Comparison of ENCODE assay signal across 8 mouse cellular contexts in genomic region chr6:91471427-91471826, GRCm38 (mm10). TPM values are rescaled to one million over a fixed set of nuclear protein-coding genes. Genes with fewer than 3 reads are reported as not detected.
DNase-seq lines count a peak whose midpoint lies in the region; ATAC-seq and TF ChIP-seq lines count a peak whose summit lies in the region.
"Not testable (repeated sequence)": the region's sequence is repeated elsewhere in the genome, so short reads cannot be mapped to it uniquely, and the experiment has no call there.

No protein-coding gene starts in this region.

- TF ChIP-seq EP300 in stomach, postnatal 0 days (optimal IDR thresholded peaks at IDR 0.05): not testable (repeated sequence)

- H3K27me3 ChIP-seq in forebrain, embryonic 10.5 days (ENCODE audit: poor library complexity, severe bottlenecking); hindbrain, embryonic 14.5 days (ENCODE audit: control insufficient read depth, insufficient read depth, low read length); liver, embryonic 13.5 days; lung, embryonic 15.5 days; stomach, postnatal 0 days (ENCODE audit: control insufficient read depth, insufficient read depth, low read length): not testable (repeated sequence)

- H3K27ac ChIP-seq in ES-E14 (ENCODE audit: insufficient read depth, low read depth, low read length, poor library complexity, severe bottlenecking); forebrain, embryonic 10.5 days; hindbrain, embryonic 14.5 days; layer of hippocampus, adult 2 months; lung, embryonic 15.5 days: not testable (repeated sequence)
- peak overlapping the region; percentile 87; the same call in 1 of the 2 replicates for H3K27ac ChIP-seq in liver, embryonic 13.5 days
- H3K27ac ChIP-seq in stomach, postnatal 0 days (replicated peaks): 0 out of 2 replicates have a peak overlapping the region, but pooled peaks have one; percentile 4

- H3K9ac ChIP-seq in ES-E14 (ENCODE audit: insufficient read depth, low read depth, low read length, poor library complexity, severe bottlenecking): peak overlapping the region; percentile 76
- not testable (repeated sequence) for H3K9ac ChIP-seq in hindbrain, embryonic 14.5 days; lung, embryonic 15.5 days; stomach, postnatal 0 days (ENCODE audit: low read length)
- peak overlapping the region; percentile 93 for H3K9ac ChIP-seq in liver, embryonic 13.5 days

- not testable (repeated sequence) for DNase-seq in ES-E14 (ENCODE audit: low read depth, low spot score); forebrain, embryonic 10.5 days (ENCODE audit: extremely low spot score, low spot score); hindbrain, embryonic 14.5 days (ENCODE audit: low spot score); layer of hippocampus, adult 2 months (ENCODE audit: low spot score in 2 of 2); liver, embryonic 13.5 days; stomach, postnatal 0 days (ENCODE audit: low spot score)
- peak; percentile 13 for DNase-seq in c-Kit-positive CD71-positive TER-119-positive erythroid progenitor cells, embryonic 14.5 days (ENCODE audit: low spot score)

- ATAC-seq in hindbrain, embryonic 14.5 days (ENCODE audit: low FRiP score); liver, embryonic 13.5 days (ENCODE audit: low read depth); lung, embryonic 15.5 days (ENCODE audit: borderline replicate concordance, extremely low read depth, low FRiP score, low TSS enrichment); stomach, postnatal 0 days (ENCODE audit: low FRiP score, low TSS enrichment): not testable (repeated sequence)

- 0 out of 2 replicates have a peak overlapping the region, but pooled peaks have one; percentile 87 for H3K4me2 ChIP-seq in hindbrain, embryonic 14.5 days (replicated peaks)
- peak overlapping the region; percentile 95 for H3K4me2 ChIP-seq in liver, embryonic 13.5 days
- H3K4me2 ChIP-seq in lung, embryonic 15.5 days: 0 out of 2 replicates have a peak overlapping the region, but pooled peaks have one; percentile 65
- not testable (repeated sequence) for H3K4me2 ChIP-seq in stomach, postnatal 0 days (replicated peaks; ENCODE audit: low read depth)

- WGBS in forebrain, embryonic 10.5 days: 94% methylated on average over 3 of the region's 3 CpGs
- 92% methylated on average over 3 of the region's 3 CpGs for WGBS in hindbrain, embryonic 14.5 days
- 84% methylated on average over 3 of the region's 3 CpGs for WGBS in liver, embryonic 13.5 days (ENCODE audit: insufficient replicate concordance)
- WGBS in lung, embryonic 15.5 days: 91% methylated on average over 3 of the region's 3 CpGs
- WGBS in stomach, postnatal 0 days: 82% methylated on average over 3 of the region's 3 CpGs

- TF ChIP-seq CTCF in layer of hippocampus, adult 2 months (conservative IDR thresholded peaks at IDR 0.05): peak; percentile 22; the same call in 1 of the 2 replicates
- not testable (repeated sequence) for TF ChIP-seq CTCF in stomach, postnatal 0 days (IDR thresholded peaks at IDR 0.05; ENCODE audit: low read depth)

- peaks cover 25% of the 10 kb centered on the region for H3K36me3 ChIP-seq in ES-E14 (ENCODE audit: control insufficient read depth, insufficient read depth, low read length, poor library complexity, severe bottlenecking)
- H3K36me3 ChIP-seq in forebrain, embryonic 10.5 days (replicated peaks): peaks cover 58% of the 10 kb centered on the region
- peaks cover 31% of the 10 kb centered on the region for H3K36me3 ChIP-seq in hindbrain, embryonic 14.5 days (replicated peaks; ENCODE audit: control insufficient read depth, insufficient read depth)
- H3K36me3 ChIP-seq in liver, embryonic 13.5 days: peaks cover 43% of the 10 kb centered on the region
- H3K36me3 ChIP-seq in lung, embryonic 15.5 days: peaks cover 20% of the 10 kb centered on the region
- H3K36me3 ChIP-seq in stomach, postnatal 0 days (ENCODE audit: control insufficient read depth, insufficient read depth, low read length): not testable (repeated sequence)

- not testable (repeated sequence) for H3K9me3 ChIP-seq in ES-E14 (ENCODE audit: control insufficient read depth, insufficient read depth, low read depth, low read length); forebrain, embryonic 10.5 days; hindbrain, embryonic 14.5 days (ENCODE audit: control insufficient read depth, low read length); liver, embryonic 13.5 days (replicated peaks); lung, embryonic 15.5 days; stomach, postnatal 0 days (ENCODE audit: control insufficient read depth, low read length)

- H3K4me3 ChIP-seq in ES-E14 (ENCODE audit: insufficient read depth in 1 of 2, low read depth in 1 of 2, low read length in 2 of 2, poor library complexity in 1 of 2, severe bottlenecking in 1 of 2): peak overlapping the region in 1 of 2 experiments; percentile 80; a peak in 2 of 4 replicates
- peak overlapping the region; percentile 63; the same call in 1 of the 2 replicates for H3K4me3 ChIP-seq in forebrain, embryonic 10.5 days
- peak overlapping the region; percentile 88; the same call in 1 of the 2 replicates for H3K4me3 ChIP-seq in hindbrain, embryonic 14.5 days (replicated peaks; ENCODE audit: low read length)
- H3K4me3 ChIP-seq in layer of hippocampus, adult 2 months; lung, embryonic 15.5 days; stomach, postnatal 0 days (ENCODE audit: low read depth, low read length): not testable (repeated sequence)
- peak overlapping the region; percentile 92 for H3K4me3 ChIP-seq in liver, embryonic 13.5 days (replicated peaks)

- H3K4me1 ChIP-seq in ES-E14 (ENCODE audit: control insufficient read depth in 2 of 2, insufficient read depth in 2 of 2, low read length in 2 of 2, poor library complexity in 1 of 2): peaks cover 9 to 27% of the 10 kb centered on the region in 2 experiments; a peak in 3 of 4 replicates
- H3K4me1 ChIP-seq in forebrain, embryonic 10.5 days: peaks cover 32% of the 10 kb centered on the region
- peaks cover 26% of the 10 kb centered on the region for H3K4me1 ChIP-seq in hindbrain, embryonic 14.5 days (replicated peaks; ENCODE audit: control insufficient read depth, insufficient read depth, low read length)
- H3K4me1 ChIP-seq in liver, embryonic 13.5 days (replicated peaks): peaks cover 52% of the 10 kb centered on the region
- H3K4me1 ChIP-seq in lung, embryonic 15.5 days: peaks cover 20% of the 10 kb centered on the region
- H3K4me1 ChIP-seq in stomach, postnatal 0 days (replicated peaks; ENCODE audit: control insufficient read depth, insufficient read depth): not testable (repeated sequence)

- in situ Hi-C loops in ES-E14 (cut with MboI; ENCODE audit: low sequenced_read_pairs in 2 of 2, unreplicated experiment in 2 of 2): not testable (repeated sequence)

TF ChIP-seq in ES-E14, 5 proteins besides CTCF, POLR2A, EP300 and RAD21:
- TF ChIP-seq ZNF384 (IDR thresholded peaks at IDR 0.05; ENCODE audit: low read depth, low read length): peak; percentile 89; the same call in 1 of the 2 replicates

RNA-seq across cellular contexts. Expression of gene Chchd4, which starts 1.9 kb away (rescaled TPM):
- total RNA-seq in ES-E14 (2012; rRNA removed): 24.6 and 30.2 TPM in 2 replicates
- 40.9 TPM in 2 replicates for polyA plus RNA-seq in forebrain, embryonic 10.5 days (2016; fragmentation: Nextera tagmentation; extraction: Ambion mirVana)
- polyA plus RNA-seq in hindbrain, embryonic 14.5 days (2014; fragmentation: Nextera tagmentation; extraction: Ambion mirVana): 36.3 and 37.4 TPM in 2 replicates
- 10 to 100 TPM; 19.3 to 21.8 TPM for total RNA-seq in layer of hippocampus, adult 2 months (2021)
- polyA plus RNA-seq in liver, embryonic 13.5 days (2015; fragmentation: Nextera tagmentation; extraction: Ambion mirVana): 24.0 and 24.2 TPM in 2 replicates
- polyA plus RNA-seq in lung, embryonic 15.5 days (2015; fragmentation: Nextera tagmentation; extraction: Ambion mirVana): 24.7 and 25.2 TPM in 2 replicates
- polyA plus RNA-seq in stomach, postnatal 0 days (2015; fragmentation: Nextera tagmentation; extraction: Ambion mirVana): 14.7 TPM in 2 replicates

RNA-seq across cellular contexts. Expression of gene Tmem43, which starts 2.1 kb away (rescaled TPM):
- total RNA-seq in ES-E14 (2012; rRNA removed): 87.5 and 116 TPM in 2 replicates
- 70.6 and 72.1 TPM in 2 replicates for polyA plus RNA-seq in forebrain, embryonic 10.5 days (2016; fragmentation: Nextera tagmentation; extraction: Ambion mirVana)
- 45.5 and 55.0 TPM in 2 replicates for polyA plus RNA-seq in hindbrain, embryonic 14.5 days (2014; fragmentation: Nextera tagmentation; extraction: Ambion mirVana)
- 10 to 100 TPM; 28.3 to 28.7 TPM for total RNA-seq in layer of hippocampus, adult 2 months (2021)
- 12.2 and 14.3 TPM in 2 replicates for polyA plus RNA-seq in liver, embryonic 13.5 days (2015; fragmentation: Nextera tagmentation; extraction: Ambion mirVana)
- polyA plus RNA-seq in lung, embryonic 15.5 days (2015; fragmentation: Nextera tagmentation; extraction: Ambion mirVana): 50.9 and 52.5 TPM in 2 replicates
- polyA plus RNA-seq in stomach, postnatal 0 days (2015; fragmentation: Nextera tagmentation; extraction: Ambion mirVana): 72.0 and 72.6 TPM in 2 replicates

RNA-seq across cellular contexts. Expression of gene Xpc, which starts 44.3 kb away (rescaled TPM):
- 17.6 and 22.0 TPM in 2 replicates for total RNA-seq in ES-E14 (2012; rRNA removed)
- polyA plus RNA-seq in forebrain, embryonic 10.5 days (2016; fragmentation: Nextera tagmentation; extraction: Ambion mirVana): 22.7 and 23.2 TPM in 2 replicates
- 17.2 and 17.7 TPM in 2 replicates for polyA plus RNA-seq in hindbrain, embryonic 14.5 days (2014; fragmentation: Nextera tagmentation; extraction: Ambion mirVana)
- total RNA-seq in layer of hippocampus, adult 2 months (2021): 10 to 100 TPM; 12.2 to 14.0 TPM
- polyA plus RNA-seq in liver, embryonic 13.5 days (2015; fragmentation: Nextera tagmentation; extraction: Ambion mirVana): 4.6 and 5.5 TPM in 2 replicates
- polyA plus RNA-seq in lung, embryonic 15.5 days (2015; fragmentation: Nextera tagmentation; extraction: Ambion mirVana): 16.4 and 17.2 TPM in 2 replicates
- 8.9 and 9.3 TPM in 2 replicates for polyA plus RNA-seq in stomach, postnatal 0 days (2015; fragmentation: Nextera tagmentation; extraction: Ambion mirVana)

RNA-seq across cellular contexts. Expression of gene Lsm3, which starts 44.3 kb away (rescaled TPM):
- 192 and 240 TPM in 2 replicates for total RNA-seq in ES-E14 (2012; rRNA removed)
- polyA plus RNA-seq in forebrain, embryonic 10.5 days (2016; fragmentation: Nextera tagmentation; extraction: Ambion mirVana): 433 and 450 TPM in 2 replicates
- polyA plus RNA-seq in hindbrain, embryonic 14.5 days (2014; fragmentation: Nextera tagmentation; extraction: Ambion mirVana): 152 and 165 TPM in 2 replicates
- total RNA-seq in layer of hippocampus, adult 2 months (2021): 10 to 100 TPM; 35.0 to 36.9 TPM
- 173 and 175 TPM in 2 replicates for polyA plus RNA-seq in liver, embryonic 13.5 days (2015; fragmentation: Nextera tagmentation; extraction: Ambion mirVana)
- polyA plus RNA-seq in lung, embryonic 15.5 days (2015; fragmentation: Nextera tagmentation; extraction: Ambion mirVana): 272 and 305 TPM in 2 replicates
- 107 and 121 TPM in 2 replicates for polyA plus RNA-seq in stomach, postnatal 0 days (2015; fragmentation: Nextera tagmentation; extraction: Ambion mirVana)
